In genomic region chr8:120361301-120361700, GRCm38 (mm10) we compare ENCODE assay signal across 8 mouse cellular contexts.
DNase-seq lines count a peak whose midpoint lies in the region; ATAC-seq lines count a peak whose summit lies in the region.

No protein-coding gene starts in this region.

- no peak for ATAC-seq in forebrain, embryonic 11.5 days (replicated peaks; ENCODE audit: low FRiP score)
- no peak for ATAC-seq in neural tube, embryonic 11.5 days (ENCODE audit: insufficient read depth, low FRiP score, low TSS enrichment)

- H3K9me3 ChIP-seq in forebrain, embryonic 10.5 days = no peaks in the 10 kb centered on the region
- no peaks in the 10 kb centered on the region for H3K9me3 ChIP-seq in forebrain, embryonic 11.5 days (ENCODE audit: control insufficient read depth, low read length)
- no peaks in the 10 kb centered on the region for H3K9me3 ChIP-seq in neural tube, embryonic 11.5 days (ENCODE audit: control insufficient read depth, low read length)
- H3K9me3 ChIP-seq in limb, embryonic 10.5 days (replicated peaks) = no peaks in the 10 kb centered on the region

- H3K4me3 ChIP-seq in forebrain, embryonic 10.5 days = no peak overlapping the region
- no peak overlapping the region for H3K4me3 ChIP-seq in forebrain, embryonic 11.5 days (ENCODE audit: low read depth, low read length)
- no peak overlapping the region for H3K4me3 ChIP-seq in neural tube, embryonic 11.5 days (ENCODE audit: low read depth, low read length)
- H3K4me3 ChIP-seq in limb, embryonic 10.5 days = no peak overlapping the region

- DNase-seq in forebrain, embryonic 10.5 days (ENCODE audit: extremely low spot score, low spot score) = no peak
- DNase-seq in forebrain, embryonic 11.5 days (ENCODE audit: low spot score) = no peak
- DNase-seq in neural tube, embryonic 11.5 days (ENCODE audit: low spot score) = no peak
- DNase-seq in neural tube, embryonic 10.5 days (ENCODE audit: extremely low spot score, low spot score) = no peak
- DNase-seq in heart, postnatal 36 days = peak; percentile 46 to 57
- peak; percentile 67 for DNase-seq in lung, postnatal 36 days
- DNase-seq in limb, embryonic 10.5 days (ENCODE audit: low spot score) = no peak
- no peak for DNase-seq in embryo, embryonic 9.5 days (ENCODE audit: extremely low spot score)

- H3K27me3 ChIP-seq in forebrain, embryonic 10.5 days (ENCODE audit: poor library complexity, severe bottlenecking) = peaks cover 5% of the 10 kb centered on the region; the same call in 1 of the 2 replicates
- H3K27me3 ChIP-seq in forebrain, embryonic 11.5 days (ENCODE audit: control insufficient read depth, insufficient read depth, low read length) = no peaks in the 10 kb centered on the region
- no peaks in the 10 kb centered on the region for H3K27me3 ChIP-seq in neural tube, embryonic 11.5 days (ENCODE audit: control insufficient read depth, insufficient read depth, low read length)
- H3K27me3 ChIP-seq in limb, embryonic 10.5 days (ENCODE audit: low read depth, poor library complexity, severe bottlenecking) = no peaks in the 10 kb centered on the region

- H3K27ac ChIP-seq in forebrain, embryonic 10.5 days = peak overlapping the region; percentile 21; the same call in 1 of the 2 replicates
- H3K27ac ChIP-seq in forebrain, embryonic 11.5 days (ENCODE audit: low read depth, low read length) = no peak overlapping the region
- 0 out of 2 replicates have a peak overlapping the region, but pooled peaks have one; percentile 34 for H3K27ac ChIP-seq in neural tube, embryonic 11.5 days (ENCODE audit: low read depth, low read length)
- H3K27ac ChIP-seq in limb, embryonic 10.5 days = no peak overlapping the region

- H3K4me1 ChIP-seq in forebrain, embryonic 10.5 days = peaks cover 88% of the 10 kb centered on the region
- H3K4me1 ChIP-seq in forebrain, embryonic 11.5 days (replicated peaks; ENCODE audit: control insufficient read depth, insufficient read depth, low read length) = peaks cover 15% of the 10 kb centered on the region
- H3K4me1 ChIP-seq in neural tube, embryonic 11.5 days (ENCODE audit: control insufficient read depth, insufficient read depth, low read length) = peaks cover 48% of the 10 kb centered on the region
- H3K4me1 ChIP-seq in limb, embryonic 10.5 days = peaks cover 89% of the 10 kb centered on the region

- intact Hi-C loops in heart, postnatal 36 days (cut with DNase I) = loop anchor here (2.0 to 5.0 kb wide), 3 partner anchors 24 to 184 kb away; partner anchors contain the start of gene Fam92b

- 83% methylated on average over 8 of the region's 8 CpGs for WGBS in forebrain, embryonic 10.5 days
- 84% methylated on average over 7 of the region's 8 CpGs for WGBS in forebrain, embryonic 11.5 days
- 82% methylated on average over 8 of the region's 8 CpGs for WGBS in neural tube, embryonic 11.5 days
- WGBS in limb, embryonic 10.5 days = 89% methylated on average over 8 of the region's 8 CpGs

- H3K4me2 ChIP-seq in forebrain, embryonic 11.5 days (ENCODE audit: low read depth, low read length, severe bottlenecking) = no peak overlapping the region
- H3K4me2 ChIP-seq in neural tube, embryonic 11.5 days (ENCODE audit: low read depth) = no peak overlapping the region

- no peak overlapping the region for H3K9ac ChIP-seq in forebrain, embryonic 11.5 days (ENCODE audit: low read length)
- H3K9ac ChIP-seq in neural tube, embryonic 11.5 days (ENCODE audit: low read length) = no peak overlapping the region

- H3K36me3 ChIP-seq in forebrain, embryonic 10.5 days (replicated peaks) = no peaks in the 10 kb centered on the region
- H3K36me3 ChIP-seq in forebrain, embryonic 11.5 days (ENCODE audit: control insufficient read depth, insufficient read depth, low read length) = no peaks in the 10 kb centered on the region
- H3K36me3 ChIP-seq in neural tube, embryonic 11.5 days (ENCODE audit: control insufficient read depth, insufficient read depth, low read length) = no peaks in the 10 kb centered on the region
- H3K36me3 ChIP-seq in limb, embryonic 10.5 days = no peaks in the 10 kb centered on the region; the same call in none of the 2 replicates

Comparison
In these comparisons a context has a peak if more than half of its experiments do, and no peak if none do; other contexts are left out.
1. H3K27ac ChIP-seq: peak in forebrain, embryonic 10.5 days (single experiment) and neural tube, embryonic 11.5 days (single experiment); none in forebrain, embryonic 11.5 days (single experiment) and limb, embryonic 10.5 days (single experiment).
2. DNase-seq: peak in heart, postnatal 36 days (2 of 2) and lung, postnatal 36 days (single experiment); none in forebrain, embryonic 10.5 days (single experiment), forebrain, embryonic 11.5 days (single experiment), neural tube, embryonic 11.5 days (single experiment), neural tube, embryonic 10.5 days (single experiment), limb, embryonic 10.5 days (single experiment) and embryo, embryonic 9.5 days (single experiment).